Mouse (Mus musculus) lung, postnatal 0 days (tissue): ENCODE results near the gene Elfn1.

Experiments
- CTCF ChIP-seq: IDR thresholded peaks from 2 replicates; pipeline ENCODE4 v1.5.1; 2016; ENCODE audit warnings: antibody characterized with exemption, mild to moderate bottlenecking
- EP300 ChIP-seq: IDR thresholded peaks from 2 replicates; pipeline ENCODE4 v1.6.1; 2016; ENCODE audit warnings: antibody characterized with exemption, mild to moderate bottlenecking, control low read depth

GRCm38 (mm10) chr5:139871526-139871925 is 36.2 kb upstream of the Elfn1 start:
- TF ChIP-seq CTCF (no peak), EP300 (no peak)
